Mouse (Mus musculus) limb, embryonic 11.5 days (tissue): ENCODE data around the gene Rrp36. TPM values are rescaled to one million over a fixed set of nuclear protein-coding genes. Genes with fewer than 3 reads are reported as not detected.

Experiments
- ATAC-seq: fragments of 200-750 bp; cut with Nextera tagmentation; 2 replicates; pipeline ENCODE4 v1.8.0; 2017; ENCODE audit warnings: low read depth; ENCODE audit not compliant: insufficient number of reproducible peaks, low FRiP score, low TSS enrichment
- DNase-seq: peaks from one replicate; pipeline ENCODE4 v3.0.0-alpha.2; 2015; ENCODE audit warnings: low spot score
- H3K27ac ChIP-seq: fragments of 300-500 bp; sonication (generic); replicated peaks from 2 replicates; pipeline ENCODE4 v1.5.1; 2014; ENCODE audit warnings: low read depth, mild to moderate bottlenecking, low read length
- H3K27me3 ChIP-seq: fragments of 300-500 bp; sonication (generic); 2 replicates; pipeline ENCODE4 v1.6.1; 2014; ENCODE audit warnings: mild to moderate bottlenecking, low read length, mixed read lengths; ENCODE audit not compliant: control insufficient read depth, insufficient read depth
- H3K36me3 ChIP-seq: fragments of 300-500 bp; sonication (generic); 2 replicates; pipeline ENCODE4 v1.6.1; 2014; ENCODE audit warnings: mild to moderate bottlenecking, low read length, moderate library complexity, mixed read lengths; ENCODE audit not compliant: control insufficient read depth, insufficient read depth
- H3K4me1 ChIP-seq: fragments of 300-500 bp; sonication (generic); 2 replicates; pipeline ENCODE4 v1.6.1; 2014; ENCODE audit warnings: low read length, mixed read lengths; ENCODE audit not compliant: control insufficient read depth, insufficient read depth
- H3K4me2 ChIP-seq: fragments of 300-500 bp; sonication (generic); 2 replicates; pipeline ENCODE4 v1.6.1; 2014; ENCODE audit warnings: low read depth, mild to moderate bottlenecking, moderate library complexity; ENCODE audit not compliant: severe bottlenecking
- H3K4me3 ChIP-seq: fragments of 300-500 bp; sonication (generic); 2 replicates; pipeline ENCODE4 v1.5.1; 2014; ENCODE audit warnings: low read depth, low read length
- H3K9ac ChIP-seq: fragments of 300-500 bp; sonication (generic); 2 replicates; pipeline ENCODE4 v1.6.1; 2014; ENCODE audit warnings: mild to moderate bottlenecking, low read length
- H3K9me3 ChIP-seq: fragments of 300-500 bp; sonication (generic); 2 replicates; pipeline ENCODE4 v1.6.1; 2016; ENCODE audit warnings: low read length; ENCODE audit not compliant: control insufficient read depth
- WGBS: fragments of 180-500 bp; shearing (Covaris S2); extraction: QIAGEN DNeasy Blood & Tissue Kit; methylation state at CpG from one replicate; pipeline ENCODE4 v1.1.7; 2014; 5-methylcytosine and 5-hydroxymethylcytosine counted together
- polyA plus RNA-seq: library from polyadenylated mRNA; unstranded; fragments of >200 nt; fragmentation: Nextera tagmentation; extraction: Ambion mirVana; gene quantifications from 2 replicates; pipeline ENCODE4 v1.2.1, GENCODE M21; 2014

The Rrp36 gene
- polyA plus RNA-seq, 1 experiment from 2014 or later = 61.3 TPM

DNA sequence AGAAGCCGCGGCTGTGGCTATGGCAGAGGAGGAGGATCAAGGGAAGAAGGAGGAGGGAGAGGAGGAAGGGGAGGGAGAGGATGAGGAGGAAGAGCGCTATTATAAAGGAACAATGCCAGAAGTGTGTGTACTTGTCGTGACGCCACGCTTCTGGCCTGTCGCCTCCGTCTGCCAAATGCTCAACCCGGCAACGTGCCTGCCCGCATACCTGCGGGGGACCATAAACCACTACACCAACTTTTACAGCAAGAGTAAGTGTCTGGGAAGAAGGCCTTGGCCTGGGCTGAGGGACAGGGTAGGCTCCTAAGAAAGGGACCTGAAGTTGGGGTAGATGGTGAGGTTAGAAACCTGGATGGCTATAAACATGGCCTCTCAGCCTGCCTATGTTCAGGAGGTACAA, 12.2 kb downstream of the Rrp36 start:
- Histone ChIP-seq H3K36me3 (peaks cover 55% of the 10 kb centered on the region), H3K4me3 (no peak overlapping the region), H3K9ac (no peak overlapping the region), H3K9me3 (no peaks in the 10 kb centered on the region), H3K4me1 (no peaks in the 10 kb centered on the region), H3K27me3 (no peaks in the 10 kb centered on the region), H3K4me2 (no peak overlapping the region), H3K27ac (no peak overlapping the region)
- DNase-seq (no peak), ATAC-seq (no peak)
- 92% methylated on average over 12 of the region's 12 CpGs for WGBS

DNA sequence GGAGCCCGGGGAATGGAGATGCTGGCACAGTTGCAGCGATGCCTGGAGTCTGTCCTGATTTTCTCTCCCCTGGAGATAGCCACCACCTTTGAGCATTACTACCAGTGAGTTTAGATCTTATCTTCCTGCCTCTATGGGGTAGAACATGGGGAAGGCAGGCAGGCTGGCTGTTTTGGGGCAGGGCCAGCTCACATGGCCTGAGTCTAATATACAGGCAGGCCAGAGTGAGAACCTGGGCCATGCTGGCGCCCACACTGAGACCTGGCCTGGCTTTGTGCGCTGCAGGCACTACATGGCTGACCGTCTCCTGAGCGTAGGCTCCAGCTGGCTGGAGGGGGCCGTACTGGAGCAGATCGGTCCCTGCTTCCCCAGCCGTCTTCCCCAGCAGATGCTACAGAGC, 12.8 kb downstream of the Rrp36 start:
- ATAC-seq (no peak), DNase-seq (no peak)
- Histone ChIP-seq H3K9me3 (no peaks in the 10 kb centered on the region), H3K9ac (no peak overlapping the region), H3K4me2 (no peak overlapping the region), H3K27ac (no peak overlapping the region), H3K36me3 (peaks cover 57% of the 10 kb centered on the region), H3K4me3 (no peak overlapping the region), H3K4me1 (no peaks in the 10 kb centered on the region), H3K27me3 (no peaks in the 10 kb centered on the region)
- 90% methylated on average over 9 of the region's 9 CpGs for WGBS

DNA sequence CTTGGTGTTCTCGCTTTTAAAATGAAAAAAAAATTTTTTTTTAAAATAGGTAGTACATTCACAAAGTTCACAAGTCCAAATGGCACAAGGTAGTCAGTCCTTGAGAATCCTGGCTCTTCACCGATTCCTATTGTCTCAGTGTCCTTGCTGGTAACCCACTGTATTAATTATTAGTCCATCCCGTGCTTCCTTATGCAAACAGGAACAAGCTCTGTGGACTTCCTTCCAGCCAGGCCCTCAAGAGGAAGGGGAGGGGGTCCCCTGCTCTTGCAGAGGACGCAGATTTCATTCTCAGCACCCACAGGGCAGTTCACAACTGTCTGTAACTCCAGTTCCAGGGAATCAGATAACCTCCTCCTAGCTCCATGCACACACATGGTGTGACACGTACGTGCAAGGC, 18.1 kb downstream of the Rrp36 start:
- Histone ChIP-seq H3K4me1 (peaks cover 9% of the 10 kb centered on the region), H3K9ac (no peak overlapping the region; the same call in 1 of the 2 replicates), H3K4me3 (no peak overlapping the region), H3K4me2 (no peak overlapping the region), H3K9me3 (no peaks in the 10 kb centered on the region), H3K27me3 (no peaks in the 10 kb centered on the region), H3K36me3 (peaks cover 56% of the 10 kb centered on the region), H3K27ac (no peak overlapping the region)
- ATAC-seq = no peak
- no peak for DNase-seq
- 71% methylated on average over 6 of the region's 6 CpGs for WGBS

DNA sequence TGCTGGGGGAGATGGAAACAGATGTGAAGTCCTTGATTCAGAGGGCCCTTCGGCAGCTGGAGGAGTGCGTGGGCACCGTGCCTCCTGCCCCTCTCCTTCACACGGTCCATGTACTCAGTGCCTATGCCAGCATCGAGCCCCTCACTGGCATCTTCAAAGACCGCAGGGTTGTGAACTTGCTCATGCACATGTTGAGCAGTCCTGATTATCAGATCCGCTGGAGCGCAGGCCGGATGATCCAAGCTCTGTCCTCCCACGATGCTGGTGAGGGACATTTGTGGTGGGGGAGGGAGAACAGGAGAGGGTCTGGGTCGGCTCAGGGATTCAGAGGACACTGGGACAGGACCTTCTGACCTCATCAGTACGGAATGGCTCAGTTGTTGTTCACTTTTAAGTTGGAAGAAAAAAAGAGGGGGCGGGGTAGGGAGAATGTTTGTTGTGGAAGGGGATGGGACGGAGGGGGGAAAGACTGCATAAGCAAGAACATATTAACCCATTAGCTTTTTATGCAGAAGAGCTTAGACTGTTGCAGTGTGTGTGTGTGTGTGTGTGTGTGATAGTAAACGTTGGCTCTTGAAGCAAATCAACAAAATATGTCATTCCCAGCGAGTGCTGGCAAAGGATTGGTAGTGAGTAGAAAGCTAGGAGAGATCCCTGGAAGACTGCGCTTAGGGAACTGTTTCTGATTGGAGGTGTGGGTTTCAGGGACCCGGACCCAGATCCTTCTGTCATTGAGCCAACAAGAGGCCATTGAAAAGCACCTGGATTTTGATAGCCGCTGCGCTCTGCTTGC, 22.2 kb downstream of the Rrp36 start:
- Histone ChIP-seq H3K36me3 (peaks cover 30% of the 10 kb centered on the region), H3K9ac (peak overlapping the region; percentile 81), H3K9me3 (no peaks in the 10 kb centered on the region), H3K27ac (no peak overlapping the region), H3K27me3 (no peaks in the 10 kb centered on the region), H3K4me1 (peaks cover 14% of the 10 kb centered on the region), H3K4me3 (peak overlapping the region; percentile 66), H3K4me2 (peak overlapping the region; percentile 89)
- ATAC-seq (no peak), DNase-seq (no peak)
- 73% methylated on average over 20 of the region's 20 CpGs for WGBS

DNA sequence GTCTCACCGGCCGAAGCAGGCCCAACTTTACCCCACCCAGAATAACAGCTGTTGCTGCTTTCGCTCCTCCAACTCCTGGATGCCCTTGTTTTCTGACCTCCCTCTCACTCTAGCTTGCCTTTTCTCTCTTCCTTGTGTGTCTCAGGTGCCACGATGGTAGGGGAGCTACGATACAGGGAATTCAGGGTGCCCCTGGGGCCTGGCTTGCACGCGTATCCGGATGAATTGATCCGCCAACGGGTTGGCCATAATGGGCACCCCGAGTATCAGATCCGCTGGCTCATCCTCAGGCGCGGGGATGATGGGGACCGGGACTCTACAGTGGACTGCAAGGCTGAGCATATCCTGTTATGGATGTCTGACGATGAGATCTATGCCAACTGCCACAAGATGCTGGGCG, 22.9 kb downstream of the Rrp36 start:
- peak overlapping the region; percentile 82; the same call in 1 of the 2 replicates for H3K27ac ChIP-seq
- DNase-seq (no peak), ATAC-seq (no peak)
- H3K36me3 ChIP-seq = peaks cover 25% of the 10 kb centered on the region
- H3K9me3 ChIP-seq = no peaks in the 10 kb centered on the region
- no peaks in the 10 kb centered on the region for H3K27me3 ChIP-seq
- peak overlapping the region; percentile 66 for H3K4me3 ChIP-seq
- peak overlapping the region; percentile 81 for H3K9ac ChIP-seq
- H3K4me2 ChIP-seq = peak overlapping the region; percentile 89
- WGBS = 79% methylated on average over 17 of the region's 17 CpGs
- H3K4me1 ChIP-seq = peaks cover 18% of the 10 kb centered on the region

DNA sequence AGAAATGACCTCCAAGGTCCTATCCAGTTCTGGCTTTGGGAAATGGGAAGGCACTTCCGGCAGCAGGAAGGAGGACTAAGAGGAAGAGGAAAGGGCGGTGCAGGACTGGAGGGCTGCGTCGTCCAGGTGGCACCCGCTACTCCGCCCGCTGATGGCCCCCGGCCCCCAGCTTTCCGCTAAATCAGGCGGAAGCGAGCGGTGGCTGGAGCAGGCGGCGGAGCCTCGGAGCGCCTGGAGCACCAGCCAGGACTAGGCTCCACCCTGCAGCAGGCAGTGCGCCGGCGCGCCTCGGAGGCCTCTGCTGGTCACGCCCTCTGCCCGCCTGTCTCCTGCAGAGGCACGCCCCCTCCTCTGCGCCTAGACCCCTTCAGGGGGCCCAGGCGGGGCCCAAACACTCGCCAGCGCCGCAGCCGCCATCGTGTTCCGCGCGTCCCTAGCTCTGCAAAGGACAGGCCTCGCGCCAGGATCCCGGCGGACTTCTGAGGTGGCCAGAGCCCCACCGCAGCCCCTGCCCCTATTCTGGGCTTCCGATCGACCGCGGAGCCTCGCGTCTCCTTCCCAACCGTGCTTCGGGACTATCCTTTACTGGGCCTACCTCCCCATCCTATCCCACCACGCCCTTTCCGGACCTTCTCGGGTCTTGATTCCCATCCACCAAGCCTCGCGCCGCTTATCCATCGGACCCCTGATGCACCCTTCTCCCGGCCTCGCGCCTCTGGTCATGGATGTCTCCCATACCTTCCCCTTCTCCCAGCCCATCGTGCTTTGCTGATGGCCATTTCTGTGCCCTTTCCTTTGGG, 23.7 kb downstream of the Rrp36 start, which contains the start of gene Cul7:
Cul7 (plus strand) TSS at position 106 of the 800 bp plus-strand sequence.
- H3K9me3 ChIP-seq = no peaks in the 10 kb centered on the region
- H3K4me1 ChIP-seq = peaks cover 18% of the 10 kb centered on the region
- H3K36me3 ChIP-seq = peaks cover 20% of the 10 kb centered on the region
- H3K27ac ChIP-seq = peak within 1 kb of the TSS; percentile 82
- DNase-seq (peak; percentile 94), ATAC-seq (peak; percentile 92)
- peak within 1 kb of the TSS; percentile 81 for H3K9ac ChIP-seq
- H3K4me2 ChIP-seq = peak within 1 kb of the TSS; percentile 89
- no peaks in the 10 kb centered on the region for H3K27me3 ChIP-seq
- peak within 1 kb of the TSS; percentile 66 for H3K4me3 ChIP-seq
- WGBS = under 1% methylated on average over 55 of the region's 58 CpGs

DNA sequence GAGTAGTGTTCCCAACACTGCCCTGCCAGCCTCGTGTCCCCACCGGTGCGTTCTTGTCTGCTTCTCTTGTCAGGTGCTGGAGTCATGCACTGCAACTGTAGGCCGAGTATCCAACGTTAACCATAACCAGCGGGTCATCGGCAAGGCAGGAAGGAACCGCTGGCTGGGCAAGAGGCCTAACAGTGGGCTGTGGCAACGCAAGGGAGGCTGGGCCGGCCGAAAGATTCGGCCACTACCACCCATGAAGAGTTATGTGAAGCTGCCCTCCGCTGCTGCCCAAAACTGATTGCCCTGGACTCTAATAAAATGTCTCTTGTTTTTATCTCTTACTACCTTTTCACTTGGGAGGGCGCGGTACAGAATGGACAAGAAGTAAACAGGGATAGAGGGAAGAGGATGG, 24.3 kb downstream of the Rrp36 start:
- H3K9me3 ChIP-seq = no peaks in the 10 kb centered on the region
- peak overlapping the region; percentile 82 for H3K27ac ChIP-seq
- peaks cover 18% of the 10 kb centered on the region for H3K4me1 ChIP-seq
- H3K36me3 ChIP-seq = peaks cover 18% of the 10 kb centered on the region
- H3K9ac ChIP-seq = peak overlapping the region; percentile 81
- peak overlapping the region; percentile 89 for H3K4me2 ChIP-seq
- 42% methylated on average over 15 of the region's 15 CpGs for WGBS
- peak overlapping the region; percentile 66 for H3K4me3 ChIP-seq
- ATAC-seq = no peak
- H3K27me3 ChIP-seq = no peaks in the 10 kb centered on the region
- DNase-seq = peak; percentile 38

DNA sequence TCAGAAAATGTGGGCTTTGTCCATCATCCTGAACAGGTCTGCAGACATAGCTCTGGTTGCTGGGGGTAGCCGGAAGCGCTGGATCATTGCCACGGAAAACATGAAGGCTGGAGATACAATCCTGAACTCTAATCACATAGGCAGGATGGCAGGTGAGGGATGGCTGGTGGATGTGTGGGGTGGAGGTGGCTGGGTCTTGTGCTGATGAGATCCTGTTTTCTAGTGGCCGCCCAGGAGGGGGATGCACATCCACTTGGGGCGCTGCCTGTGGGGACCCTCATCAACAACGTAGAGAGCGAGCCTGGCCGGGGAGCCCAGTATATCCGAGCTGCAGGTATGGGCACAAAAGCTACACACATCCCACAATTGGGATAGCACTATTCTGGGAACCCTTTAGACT, 25.7 kb downstream of the Rrp36 start:
- Histone ChIP-seq H3K4me3 (no peak overlapping the region), H3K27ac (no peak overlapping the region), H3K27me3 (no peaks in the 10 kb centered on the region), H3K36me3 (peaks cover 6% of the 10 kb centered on the region; the same call in 1 of the 2 replicates), H3K9ac (no peak overlapping the region), H3K9me3 (no peaks in the 10 kb centered on the region), H3K4me2 (no peak overlapping the region), H3K4me1 (peaks cover 21% of the 10 kb centered on the region)
- ATAC-seq (no peak), DNase-seq (no peak)
- 91% methylated on average over 9 of the region's 9 CpGs for WGBS
